Mouse (Mus musculus): ENCODE measurements around the gene Dnttip2. TPM values are rescaled to one million over a fixed set of nuclear protein-coding genes. Genes with fewer than 3 reads are reported as not detected.
A peak's percentile ranks its signal among the peaks of the same experiment; 100 is the strongest.
"Not testable (repeated sequence)": the region's sequence is repeated elsewhere in the genome, so short reads cannot be mapped to it uniquely, and the experiment has no call there.

Gene Dnttip2
- 10 to 100 TPM; 23.8 to 26.0 TPM for total RNA-seq (2021)

GRCm38 (mm10) chr3:122274241-122275024, at the start of gene Dnttip2:
TSS of gene Dnttip2 (plus strand) at chr3:122274388.
- peak; percentile 85 for DNase-seq (ENCODE audit: low spot score)
- intact Hi-C loops (cut with DNase I) = loop anchor here (2.0 kb wide), 1 partner anchor 14 kb away; no protein-coding TSS in a partner anchor

- DNase-seq (ENCODE audit: low spot score); intact Hi-C loops (cut with DNase I): not testable (repeated sequence)
These were observed 47.2 kb upstream of the Dnttip2 start for GRCm38 (mm10) chr3:122226972-122227371.

GRCm38 (mm10) chr3:122235772-122236171, 38.4 kb upstream of the Dnttip2 start:
- DNase-seq (ENCODE audit: low spot score) = no peak
- intact Hi-C loops (cut with DNase I) = no loop called here

GRCm38 (mm10) chr3:122242876-122243275, 31.3 kb upstream of the Dnttip2 start:
- no peak for DNase-seq (ENCODE audit: low spot score)
- intact Hi-C loops (cut with DNase I) = loop anchor here (10.0 kb wide), 1 partner anchor 358 kb away; no protein-coding TSS in a partner anchor

- no peak for DNase-seq (ENCODE audit: low spot score)
- intact Hi-C loops (cut with DNase I) = loop anchor here (10.0 kb wide), 1 partner anchor 359 kb away; no protein-coding TSS in a partner anchor
These were observed 30.6 kb upstream of the Dnttip2 start for GRCm38 (mm10) chr3:122243416-122244167.

GRCm38 (mm10) chr3:122244759-122245158, 29.4 kb upstream of the Dnttip2 start:
- DNase-seq (ENCODE audit: low spot score) = no peak
- intact Hi-C loops (cut with DNase I) = loop anchor here (10.0 kb wide), 1 partner anchor 360 kb away; no protein-coding TSS in a partner anchor

GRCm38 (mm10) chr3:122245215-122245877, 28.8 kb upstream of the Dnttip2 start, which contains the start of gene Gclm:
TSS of gene Gclm (plus strand) at chr3:122245557.
- intact Hi-C loops (cut with DNase I) = loop anchor here (10.0 kb wide), 1 partner anchor 361 kb away; no protein-coding TSS in a partner anchor
- DNase-seq (ENCODE audit: low spot score) = peak; percentile 87

- peak; percentile 29 for DNase-seq (ENCODE audit: low spot score)
- intact Hi-C loops (cut with DNase I) = loop anchor here (2.0 to 10.0 kb wide), 3 partner anchors 15 to 361 kb away; no protein-coding TSS in a partner anchor
These were observed 28.3 kb upstream of the Dnttip2 start for GRCm38 (mm10) chr3:122245878-122246332.

GRCm38 (mm10) chr3:122246406-122246805, 27.8 kb upstream of the Dnttip2 start:
- DNase-seq (ENCODE audit: low spot score) = no peak
- intact Hi-C loops (cut with DNase I) = loop anchor here (2.0 to 10.0 kb wide), 3 partner anchors 14 to 362 kb away; no protein-coding TSS in a partner anchor

GRCm38 (mm10) chr3:122246986-122247767, 27.0 kb upstream of the Dnttip2 start:
- intact Hi-C loops (cut with DNase I) = loop anchor here (2.0 to 10.0 kb wide), 3 partner anchors 14 to 362 kb away; no protein-coding TSS in a partner anchor
- DNase-seq (ENCODE audit: low spot score) = no peak

- no peak for DNase-seq (ENCODE audit: low spot score)
- intact Hi-C loops (cut with DNase I) = loop anchor here (2.0 to 10.0 kb wide), 3 partner anchors 13 to 363 kb away; no protein-coding TSS in a partner anchor
These were observed 26.5 kb upstream of the Dnttip2 start for GRCm38 (mm10) chr3:122247768-122248100.

GRCm38 (mm10) chr3:122252466-122253253, 21.5 kb upstream of the Dnttip2 start:
- intact Hi-C loops (cut with DNase I) = no loop called here
- DNase-seq (ENCODE audit: low spot score) = no peak

GRCm38 (mm10) chr3:122254050-122254449, 20.1 kb upstream of the Dnttip2 start:
- DNase-seq (ENCODE audit: low spot score); intact Hi-C loops (cut with DNase I): not testable (repeated sequence)

- DNase-seq (ENCODE audit: low spot score) = no peak
- intact Hi-C loops (cut with DNase I) = no loop called here
These were observed 4.2 kb upstream of the Dnttip2 start for GRCm38 (mm10) chr3:122269986-122270385.

GRCm38 (mm10) chr3:122272565-122272964, 1.6 kb upstream of the Dnttip2 start:
- intact Hi-C loops (cut with DNase I) = loop anchor here (2.0 kb wide), 1 partner anchor 26 kb away; no protein-coding TSS in a partner anchor
- not testable (repeated sequence) for DNase-seq (ENCODE audit: low spot score)

- intact Hi-C loops (cut with DNase I) = loop anchor here (2.0 kb wide), 2 partner anchors 15 to 27 kb away; no protein-coding TSS in a partner anchor
- DNase-seq (ENCODE audit: low spot score) = no peak
These were observed 564 bp upstream of the Dnttip2 start for GRCm38 (mm10) chr3:122273407-122274240.

GRCm38 (mm10) chr3:122275111-122275510, 923 bp downstream of the Dnttip2 start:
- no peak for DNase-seq (ENCODE audit: low spot score)
- intact Hi-C loops (cut with DNase I) = loop anchor here (2.0 kb wide), 1 partner anchor 14 kb away; no protein-coding TSS in a partner anchor
